Mouse (Mus musculus): ENCODE results near the gene F5. TPM values are rescaled to one million over a fixed set of nuclear protein-coding genes. Genes with fewer than 3 reads are reported as not detected.

F5 gene
- polyA plus RNA-seq, 1 experiment from 2014 or later, result 0.30 TPM

GRCm38 (mm10) chr1:164248465-164249331 is 97.1 kb downstream of the F5 start, which contains the start of gene Slc19a2:
Slc19a2 (plus strand) TSS chr1:164249046.
- Histone ChIP-seq H3K4me1 (replicated peaks) (peaks cover 42% of the 10 kb centered on the region), H3K27ac (peak within 1 kb of the TSS; percentile 91), H3K9me3 (no peaks in the 10 kb centered on the region), H3K36me3 (no peaks in the 10 kb centered on the region), H3K4me3 (peak within 1 kb of the TSS; percentile 77), H3K27me3 (ENCODE audit: insufficient read depth, poor library complexity, severe bottlenecking) (peaks cover 19% of the 10 kb centered on the region)
- under 1% methylated on average over 75 of the region's 79 CpGs for WGBS
- peak; percentile 100 for DNase-seq (ENCODE audit: low spot score)

GRCm38 (mm10) chr1:164249332-164249711 is 97.7 kb downstream of the F5 start:
- peak overlapping the region; percentile 77 for H3K4me3 ChIP-seq
- peak overlapping the region; percentile 91 for H3K27ac ChIP-seq
- H3K36me3 ChIP-seq, result no peaks in the 10 kb centered on the region
- peaks cover 19% of the 10 kb centered on the region for H3K27me3 ChIP-seq (ENCODE audit: insufficient read depth, poor library complexity, severe bottlenecking)
- peaks cover 42% of the 10 kb centered on the region for H3K4me1 ChIP-seq (replicated peaks)
- no peaks in the 10 kb centered on the region for H3K9me3 ChIP-seq
- WGBS, result under 1% methylated on average over 33 of the region's 33 CpGs
- no peak for DNase-seq (ENCODE audit: low spot score)

GRCm38 (mm10) chr1:164250391-164251150 is 98.9 kb downstream of the F5 start:
- Histone ChIP-seq H3K4me3 (peak overlapping the region; percentile 77), H3K4me1 (replicated peaks) (peaks cover 42% of the 10 kb centered on the region), H3K36me3 (no peaks in the 10 kb centered on the region), H3K27ac (no peak overlapping the region), H3K9me3 (no peaks in the 10 kb centered on the region), H3K27me3 (ENCODE audit: insufficient read depth, poor library complexity, severe bottlenecking) (peaks cover 19% of the 10 kb centered on the region)
- 63% methylated on average over 8 of the region's 8 CpGs for WGBS
- DNase-seq (ENCODE audit: low spot score), result no peak

GRCm38 (mm10) chr1:164251438-164251837 is 99.8 kb downstream of the F5 start:
- Histone ChIP-seq H3K27me3 (ENCODE audit: insufficient read depth, poor library complexity, severe bottlenecking) (peaks cover 19% of the 10 kb centered on the region), H3K9me3 (no peaks in the 10 kb centered on the region), H3K4me3 (no peak overlapping the region), H3K27ac (no peak overlapping the region), H3K36me3 (no peaks in the 10 kb centered on the region), H3K4me1 (replicated peaks) (peaks cover 38% of the 10 kb centered on the region)
- 87% methylated on average over 1 of the region's 1 CpGs for WGBS
- no peak for DNase-seq (ENCODE audit: low spot score)

GRCm38 (mm10) chr1:164252551-164252950 is 100.9 kb downstream of the F5 start:
- no peak for DNase-seq (ENCODE audit: low spot score)
- 81% methylated on average over 5 of the region's 5 CpGs for WGBS
- peaks cover 19% of the 10 kb centered on the region for H3K27me3 ChIP-seq (ENCODE audit: insufficient read depth, poor library complexity, severe bottlenecking)

GRCm38 (mm10) chr1:164254836-164255235 is 103.2 kb downstream of the F5 start:
- peaks cover 13% of the 10 kb centered on the region for H3K4me1 ChIP-seq (replicated peaks)
- WGBS, result 81% methylated on average over 3 of the region's 3 CpGs
- H3K27me3 ChIP-seq (ENCODE audit: insufficient read depth, poor library complexity, severe bottlenecking), result peaks cover 16% of the 10 kb centered on the region
- no peak for DNase-seq (ENCODE audit: low spot score)
- H3K9me3 ChIP-seq, result no peaks in the 10 kb centered on the region
- H3K4me3 ChIP-seq, result no peak overlapping the region
- no peak overlapping the region for H3K27ac ChIP-seq
- H3K36me3 ChIP-seq, result peaks cover 7% of the 10 kb centered on the region; the same call in 1 of the 2 replicates

More at GRCm38 (mm10) chr1:164252551-164252950, 100.9 kb downstream of the F5 start:
- H3K4me1 ChIP-seq (replicated peaks), result peaks cover 29% of the 10 kb centered on the region
- peaks cover 7% of the 10 kb centered on the region; the same call in 1 of the 2 replicates for H3K36me3 ChIP-seq
- H3K9me3 ChIP-seq, result no peaks in the 10 kb centered on the region
- no peak overlapping the region for H3K4me3 ChIP-seq
- no peak overlapping the region for H3K27ac ChIP-seq

- Histone ChIP-seq H3K4me1 (replicated peaks) (no peaks in the 10 kb centered on the region), H3K27ac (no peak overlapping the region), H3K27me3 (ENCODE audit: insufficient read depth, poor library complexity, severe bottlenecking) (no peaks in the 10 kb centered on the region), H3K4me3 (no peak overlapping the region), H3K9me3 (no peaks in the 10 kb centered on the region), H3K36me3 (peaks cover 36% of the 10 kb centered on the region)
- no peak for DNase-seq (ENCODE audit: low spot score)
- WGBS, result 90% methylated on average over 16 of the region's 16 CpGs
These were observed 108.8 kb downstream of the F5 start for GRCm38 (mm10) chr1:164260171-164261028.

GRCm38 (mm10) chr1:164261553-164261952 is 109.9 kb downstream of the F5 start:
- peaks cover 36% of the 10 kb centered on the region for H3K36me3 ChIP-seq
- no peak for DNase-seq (ENCODE audit: low spot score)
- 90% methylated on average over 7 of the region's 7 CpGs for WGBS

More at GRCm38 (mm10) chr1:164261553-164261952, 109.9 kb downstream of the F5 start:
- Histone ChIP-seq H3K4me3 (no peak overlapping the region), H3K9me3 (no peaks in the 10 kb centered on the region), H3K27me3 (ENCODE audit: insufficient read depth, poor library complexity, severe bottlenecking) (no peaks in the 10 kb centered on the region), H3K27ac (no peak overlapping the region), H3K4me1 (replicated peaks) (no peaks in the 10 kb centered on the region)

Other genes with a start within 250 kb of the F5 start
- gene Scyl3, start 222.7 kb upstream of the F5 start, polyA plus RNA-seq (2016; fragmentation: Nextera tagmentation; extraction: Ambion mirVana), result 16.0 and 17.6 TPM in 2 replicates
- gene BC055324, start 157.0 kb upstream of the F5 start, polyA plus RNA-seq (2016; fragmentation: Nextera tagmentation; extraction: Ambion mirVana), result 27.2 and 37.8 TPM in 2 replicates
- gene Mettl18, start 156.9 kb upstream of the F5 start, polyA plus RNA-seq (2016; fragmentation: Nextera tagmentation; extraction: Ambion mirVana), result 8.7 and 10.3 TPM in 2 replicates
- gene Sele, start 103.6 kb upstream of the F5 start, polyA plus RNA-seq (2016; fragmentation: Nextera tagmentation; extraction: Ambion mirVana), result not detected in 2 replicates
- gene Sell, start 89.9 kb upstream of the F5 start, polyA plus RNA-seq (2016; fragmentation: Nextera tagmentation; extraction: Ambion mirVana), result 0.09 TPM in 1 of 2 replicates, not detected in the other
- not detected in 2 replicates for gene Selp, start 36.6 kb upstream of the F5 start, polyA plus RNA-seq (2016; fragmentation: Nextera tagmentation; extraction: Ambion mirVana)
- gene Slc19a2, start 97.2 kb downstream of the F5 start, polyA plus RNA-seq (2016; fragmentation: Nextera tagmentation; extraction: Ambion mirVana), result 8.2 and 12.5 TPM in 2 replicates
- gene Ccdc181, start 123.7 kb downstream of the F5 start, polyA plus RNA-seq (2016; fragmentation: Nextera tagmentation; extraction: Ambion mirVana), result 11.2 and 12.2 TPM in 2 replicates
- 30.7 and 31.8 TPM in 2 replicates for gene Nme7, start 152.3 kb downstream of the F5 start, polyA plus RNA-seq (2016; fragmentation: Nextera tagmentation; extraction: Ambion mirVana)
- gene Blzf1, start 155.7 kb downstream of the F5 start, polyA plus RNA-seq (2016; fragmentation: Nextera tagmentation; extraction: Ambion mirVana), result 26.2 and 26.4 TPM in 2 replicates

Data from hindbrain, embryonic 10.5 days (tissue).